Mouse (Mus musculus) megakaryocyte, embryonic 14.5 days (primary cell): ENCODE results near the gene N4bp1.

ENCODE experiments used
- FLI1 ChIP-seq: IDR thresholded peaks from 2 replicates; pipeline ENCODE4 v1.6.1; 2012; ENCODE audit warnings: low read length, inconsistent platforms, mixed read lengths
- GATA1 ChIP-seq: IDR thresholded peaks from 3 replicates; pipeline ENCODE4 v1.6.1; 2012; ENCODE audit warnings: mixed read lengths, low read length, inconsistent platforms, borderline replicate concordance

DNA sequence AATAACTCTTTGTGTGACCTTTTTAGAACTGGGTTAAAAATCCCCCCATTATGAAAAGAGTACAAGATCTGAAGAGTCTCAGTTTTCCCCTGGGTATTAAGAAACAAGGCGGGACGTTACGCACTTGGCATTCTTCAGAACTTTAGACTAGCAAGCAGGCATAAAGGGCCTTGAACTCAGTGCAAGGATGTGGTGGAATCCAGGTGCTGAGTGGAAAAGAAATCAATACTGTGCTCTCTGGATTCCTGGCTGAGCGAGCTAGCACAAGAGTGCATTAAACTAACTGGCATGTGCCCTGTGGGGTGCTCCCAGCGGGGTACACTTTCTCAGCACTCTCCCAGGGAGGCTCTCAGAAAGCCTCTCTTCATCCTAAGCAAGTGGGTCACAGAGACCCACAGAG, 122.3 kb downstream of the N4bp1 start:
- TF ChIP-seq GATA1 (no peak), FLI1 (no peak)
